Mouse (Mus musculus) heart, adult 8-10 months (tissue): ENCODE results near the gene Cacna1s. TPM values are rescaled to one million over a fixed set of nuclear protein-coding genes. Genes with fewer than 3 reads are reported as not detected.

Source experiments
- DNase-seq: peaks from one replicate; pipeline ENCODE4 v3.0.0; 2022; ENCODE audit warnings: low spot score
- total RNA-seq, 4 experiments: library from RNA; stranded (reverse); gene quantifications; 2 replicates each; pipeline ENCODE4 v1.2.4; 2022

The Cacna1s gene
- total RNA-seq = 10 to 100 TPM; 15.3 to 19.4 (median 18.4) TPM

GRCm38 (mm10) chr1:136052547-136052946, at the start of gene Cacna1s:
TSS of gene Cacna1s (plus strand) at chr1:136052750.
- no peak for DNase-seq

- no peak for DNase-seq
Measured at GRCm38 (mm10) chr1:136006292-136006748, 46.2 kb upstream of the Cacna1s start, which contains the start of gene Igfn1. TSS of gene Igfn1 (minus strand) at chr1:136006342.

GRCm38 (mm10) chr1:136007211-136008158, 45.1 kb upstream of the Cacna1s start, which contains the start of gene Tmem9:
TSS of gene Tmem9 (plus strand) at chr1:136008150.
- DNase-seq = peak; percentile 78

- DNase-seq = no peak
Measured at GRCm38 (mm10) chr1:136008159-136008533, 44.4 kb upstream of the Cacna1s start.

GRCm38 (mm10) chr1:136010247-136010646, 42.3 kb upstream of the Cacna1s start:
- DNase-seq = no peak

- no peak for DNase-seq
Measured at GRCm38 (mm10) chr1:136013513-136013912, 39.0 kb upstream of the Cacna1s start.

GRCm38 (mm10) chr1:136014796-136015502, 37.6 kb upstream of the Cacna1s start:
- no peak for DNase-seq

- no peak for DNase-seq
Measured at GRCm38 (mm10) chr1:136017307-136017706, 35.2 kb upstream of the Cacna1s start.

GRCm38 (mm10) chr1:136017907-136018313, 34.6 kb upstream of the Cacna1s start:
- peak; percentile 93 for DNase-seq

GRCm38 (mm10) chr1:136018390-136019189, 34.0 kb upstream of the Cacna1s start:
- no peak for DNase-seq

GRCm38 (mm10) chr1:136030201-136030600, 22.3 kb upstream of the Cacna1s start:
- no peak for DNase-seq

GRCm38 (mm10) chr1:136031697-136032096, 20.9 kb upstream of the Cacna1s start:
- DNase-seq = no peak

GRCm38 (mm10) chr1:136032961-136033360, 19.6 kb upstream of the Cacna1s start:
- DNase-seq = no peak

GRCm38 (mm10) chr1:136038746-136039538, 13.6 kb upstream of the Cacna1s start:
- no peak for DNase-seq

- no peak for DNase-seq
Measured at GRCm38 (mm10) chr1:136040452-136040851, 12.1 kb upstream of the Cacna1s start.

GRCm38 (mm10) chr1:136040874-136041273, 11.7 kb upstream of the Cacna1s start:
- no peak for DNase-seq

GRCm38 (mm10) chr1:136045774-136046173, 6.8 kb upstream of the Cacna1s start:
- DNase-seq = peak; percentile 28

GRCm38 (mm10) chr1:136047432-136047831, 5.1 kb upstream of the Cacna1s start:
- peak; percentile 8 for DNase-seq

GRCm38 (mm10) chr1:136047894-136048293, 4.7 kb upstream of the Cacna1s start:
- no peak for DNase-seq

- no peak for DNase-seq
Measured at GRCm38 (mm10) chr1:136050312-136051012, 2.1 kb upstream of the Cacna1s start, which contains the start of gene Ascl5. TSS of gene Ascl5 (plus strand) at chr1:136050804.
